Mouse (Mus musculus) heart, postnatal 0 days (tissue): ENCODE data around the gene Dpagt1. TPM values are rescaled to one million over a fixed set of nuclear protein-coding genes. Genes with fewer than 3 reads are reported as not detected.
"Not testable (repeated sequence)": the region's sequence is repeated elsewhere in the genome, so short reads cannot be mapped to it uniquely, and the experiment has no call there.

ENCODE experiments used
- ATAC-seq: fragments of 200-750 bp; cut with Nextera tagmentation; 2 replicates; pipeline ENCODE4 v1.8.0; 2017; ENCODE audit warnings: low read depth, moderate number of reproducible peaks, moderate library complexity; ENCODE audit not compliant: insufficient read depth
- DNase-seq: peaks from one replicate; pipeline ENCODE4 v3.0.0-alpha.2; 2016; ENCODE audit warnings: low spot score
- H3K27ac ChIP-seq: fragments of 300-500 bp; sonication (generic); 2 replicates; pipeline ENCODE4 v1.5.1; 2014; ENCODE audit warnings: low read depth, mild to moderate bottlenecking
- H3K27me3 ChIP-seq: fragments of 300-500 bp; sonication (generic); 2 replicates; pipeline ENCODE4 v1.6.1; 2014; ENCODE audit warnings: low read length, mixed read lengths; ENCODE audit not compliant: control insufficient read depth, insufficient read depth
- H3K36me3 ChIP-seq: fragments of 300-500 bp; sonication (generic); replicated peaks from 2 replicates; pipeline ENCODE4 v1.6.1; 2014; ENCODE audit warnings: low read length, mixed read lengths; ENCODE audit not compliant: control insufficient read depth, insufficient read depth
- H3K4me1 ChIP-seq: fragments of 300-500 bp; sonication (generic); 2 replicates; pipeline ENCODE4 v1.6.1; 2014; ENCODE audit warnings: antibody characterized with exemption; ENCODE audit not compliant: control insufficient read depth, insufficient read depth
- H3K4me2 ChIP-seq: fragments of 300-500 bp; sonication (generic); 2 replicates; pipeline ENCODE4 v1.6.1; 2014; ENCODE audit warnings: low read depth, mild to moderate bottlenecking, low read length, moderate library complexity
- H3K4me3 ChIP-seq: fragments of 300-500 bp; sonication (generic); 2 replicates; pipeline ENCODE4 v1.5.1; 2014; ENCODE audit warnings: low read depth, low read length
- H3K9ac ChIP-seq: fragments of 300-500 bp; sonication (generic); replicated peaks from 2 replicates; pipeline ENCODE4 v1.6.1; 2014; ENCODE audit warnings: low read depth, low read length, mixed read lengths
- H3K9me3 ChIP-seq: fragments of 300-500 bp; sonication (generic); replicated peaks from 2 replicates; pipeline ENCODE4 v1.6.1; 2016; ENCODE audit warnings: low read length; ENCODE audit not compliant: control insufficient read depth
- CTCF ChIP-seq: IDR thresholded peaks from 2 replicates; pipeline ENCODE4 v1.5.1; 2016; ENCODE audit warnings: antibody characterized with exemption, control low read depth, low read depth
- EP300 ChIP-seq: IDR thresholded peaks from 2 replicates; pipeline ENCODE4 v1.6.1; 2016; ENCODE audit warnings: antibody characterized with exemption, low read depth
- WGBS: fragments of 180-500 bp; shearing (Covaris S2); extraction: QIAGEN DNeasy Blood & Tissue Kit; methylation state at CpG from one replicate; pipeline ENCODE4 v1.1.7; 2014; 5-methylcytosine and 5-hydroxymethylcytosine counted together
- polyA plus RNA-seq: library from polyadenylated mRNA; unstranded; fragments of >200 nt; fragmentation: Nextera tagmentation; extraction: Ambion mirVana; gene quantifications from 2 replicates; pipeline ENCODE4 v1.2.1, GENCODE M21; 2015
- total RNA-seq: library from RNA; depleted of rRNA; stranded (reverse); fragments of >200 nt; gene quantifications from 2 replicates; pipeline ENCODE4 v1.2.3, GENCODE M21; 2014; ENCODE audit warnings: low replicate concordance

Dpagt1 gene
- total and polyA plus RNA-seq, 2 experiments from 2014 or later = 24.5 to 33.3 TPM

- no peaks in the 10 kb centered on the region for H3K9me3 ChIP-seq
- 77% methylated on average over 6 of the region's 6 CpGs for WGBS
- no peaks in the 10 kb centered on the region for H3K27me3 ChIP-seq
- TF ChIP-seq EP300 = no peak
- TF ChIP-seq CTCF = no peak
- peaks cover 5% of the 10 kb centered on the region; the same call in 1 of the 2 replicates for H3K36me3 ChIP-seq
- no peak overlapping the region for H3K27ac ChIP-seq
- H3K9ac ChIP-seq = no peak overlapping the region
- H3K4me2 ChIP-seq = no peak overlapping the region
- DNase-seq = no peak
- ATAC-seq = no peak
- no peak overlapping the region for H3K4me3 ChIP-seq
- H3K4me1 ChIP-seq = peaks cover 22% of the 10 kb centered on the region
Measured at GRCm38 (mm10) chr9:44324147-44324546, 1.7 kb upstream of the Dpagt1 start.

- H3K4me1 ChIP-seq = peaks cover 19% of the 10 kb centered on the region
- H3K4me3 ChIP-seq = peak overlapping the region; percentile 78; the same call in 1 of the 2 replicates
- WGBS = 70% methylated on average over 7 of the region's 8 CpGs
- H3K4me2 ChIP-seq = peak overlapping the region; percentile 85
- DNase-seq, ATAC-seq, H3K27me3 ChIP-seq, H3K9me3 ChIP-seq, H3K9ac ChIP-seq: not testable (repeated sequence)
- peaks cover 14% of the 10 kb centered on the region for H3K36me3 ChIP-seq
- H3K27ac ChIP-seq = peak overlapping the region; percentile 88
Measured at GRCm38 (mm10) chr9:44325032-44325767, 619 bp upstream of the Dpagt1 start.

GRCm38 (mm10) chr9:44326371-44327063, 698 bp downstream of the Dpagt1 start:
- Histone ChIP-seq H3K27ac (peak overlapping the region; percentile 88), H3K36me3 (peaks cover 28% of the 10 kb centered on the region), H3K4me2 (peak overlapping the region; percentile 85), H3K9ac (peak overlapping the region; percentile 83), H3K4me1 (peaks cover 15% of the 10 kb centered on the region), H3K27me3 (no peaks in the 10 kb centered on the region), H3K4me3 (peak overlapping the region; percentile 78), H3K9me3 (no peaks in the 10 kb centered on the region)
- DNase-seq = peak; percentile 91
- WGBS = 1% methylated on average over 38 of the region's 38 CpGs
- TF ChIP-seq CTCF (no peak), EP300 (peak; percentile 64; the same call in 1 of the 2 replicates)
- ATAC-seq = peak; percentile 94

GRCm38 (mm10) chr9:44327064-44327711, 1.4 kb downstream of the Dpagt1 start:
- Histone ChIP-seq H3K9me3 (no peaks in the 10 kb centered on the region), H3K9ac (peak overlapping the region; percentile 83), H3K4me3 (peak overlapping the region; percentile 78), H3K36me3 (peaks cover 34% of the 10 kb centered on the region), H3K27me3 (no peaks in the 10 kb centered on the region), H3K4me1 (peaks cover 15% of the 10 kb centered on the region), H3K4me2 (peak overlapping the region; percentile 85), H3K27ac (peak overlapping the region; percentile 88)
- under 1% methylated on average over 19 of the region's 22 CpGs for WGBS
- TF ChIP-seq CTCF (no peak), EP300 (no peak)
- peak; percentile 25; the same call in 1 of the 2 replicates for ATAC-seq
- no peak for DNase-seq

GRCm38 (mm10) chr9:44327926-44328325, 2.1 kb downstream of the Dpagt1 start:
- Histone ChIP-seq H3K4me2 (peak overlapping the region; percentile 85), H3K36me3 (peaks cover 42% of the 10 kb centered on the region), H3K4me3 (peak overlapping the region; percentile 78), H3K9me3 (no peaks in the 10 kb centered on the region), H3K9ac (peak overlapping the region; percentile 83; the same call in 1 of the 2 replicates), H3K27me3 (no peaks in the 10 kb centered on the region), H3K4me1 (peaks cover 15% of the 10 kb centered on the region), H3K27ac (0 out of 2 replicates have a peak overlapping the region, but pooled peaks have one; percentile 32)
- 82% methylated on average over 5 of the region's 5 CpGs for WGBS
- TF ChIP-seq CTCF = no peak
- TF ChIP-seq EP300 = no peak
- DNase-seq = no peak
- ATAC-seq = no peak
